Mouse (Mus musculus) limb, embryonic 13.5 days (tissue): Measurements from ENCODE around the gene Hoxa3. TPM values are rescaled to one million over a fixed set of nuclear protein-coding genes. Genes with fewer than 3 reads are reported as not detected.

Experiments
- ATAC-seq: fragments of 200-750 bp; cut with Nextera tagmentation; 2 replicates; pipeline ENCODE4 v1.8.0; 2017; ENCODE audit warnings: low read depth, moderate number of reproducible peaks, moderate TSS enrichment; ENCODE audit not compliant: low FRiP score
- H3K27ac ChIP-seq: fragments of 300-500 bp; sonication (generic); 2 replicates; pipeline ENCODE4 v1.5.1; 2015; ENCODE audit warnings: inconsistent platforms, mild to moderate bottlenecking, moderate library complexity
- H3K27me3 ChIP-seq: fragments of 300-500 bp; sonication (generic); 2 replicates; pipeline ENCODE4 v1.6.1; 2015; ENCODE audit warnings: mild to moderate bottlenecking, inconsistent platforms
- H3K36me3 ChIP-seq: fragments of 300-500 bp; sonication (generic); 2 replicates; pipeline ENCODE4 v1.6.1; 2015; ENCODE audit warnings: inconsistent platforms, mild to moderate bottlenecking, moderate library complexity
- H3K4me1 ChIP-seq: fragments of 300-500 bp; sonication (generic); 2 replicates; pipeline ENCODE4 v1.6.1; 2015; ENCODE audit warnings: inconsistent platforms
- H3K4me2 ChIP-seq: fragments of 300-500 bp; sonication (generic); replicated peaks from 2 replicates; pipeline ENCODE4 v1.6.1; 2015; ENCODE audit warnings: inconsistent platforms, mild to moderate bottlenecking, moderate library complexity
- H3K4me3 ChIP-seq: fragments of 300-500 bp; sonication (generic); 2 replicates; pipeline ENCODE4 v1.5.1; 2015; ENCODE audit warnings: moderate library complexity, mild to moderate bottlenecking, inconsistent platforms
- H3K9ac ChIP-seq: fragments of 300-500 bp; sonication (generic); 2 replicates; pipeline ENCODE4 v1.6.1; 2015; ENCODE audit warnings: mild to moderate bottlenecking, inconsistent platforms
- H3K9me3 ChIP-seq: fragments of 300-500 bp; sonication (generic); 2 replicates; pipeline ENCODE4 v1.6.1; 2016; ENCODE audit warnings: inconsistent platforms
- WGBS: fragments of 180-500 bp; shearing (Covaris S2); methylation state at CpG from one replicate; pipeline ENCODE4 v1.1.7; 2015; 5-methylcytosine and 5-hydroxymethylcytosine counted together
- polyA plus RNA-seq: library from polyadenylated mRNA; unstranded; fragments of >200 nt; fragmentation: Nextera tagmentation; extraction: Ambion mirVana; gene quantifications from 2 replicates; pipeline ENCODE4 v1.2.1, GENCODE M21; 2015

Gene Hoxa3
- polyA plus RNA-seq, 1 experiment from 2014 or later, result 5.9 TPM

DNA sequence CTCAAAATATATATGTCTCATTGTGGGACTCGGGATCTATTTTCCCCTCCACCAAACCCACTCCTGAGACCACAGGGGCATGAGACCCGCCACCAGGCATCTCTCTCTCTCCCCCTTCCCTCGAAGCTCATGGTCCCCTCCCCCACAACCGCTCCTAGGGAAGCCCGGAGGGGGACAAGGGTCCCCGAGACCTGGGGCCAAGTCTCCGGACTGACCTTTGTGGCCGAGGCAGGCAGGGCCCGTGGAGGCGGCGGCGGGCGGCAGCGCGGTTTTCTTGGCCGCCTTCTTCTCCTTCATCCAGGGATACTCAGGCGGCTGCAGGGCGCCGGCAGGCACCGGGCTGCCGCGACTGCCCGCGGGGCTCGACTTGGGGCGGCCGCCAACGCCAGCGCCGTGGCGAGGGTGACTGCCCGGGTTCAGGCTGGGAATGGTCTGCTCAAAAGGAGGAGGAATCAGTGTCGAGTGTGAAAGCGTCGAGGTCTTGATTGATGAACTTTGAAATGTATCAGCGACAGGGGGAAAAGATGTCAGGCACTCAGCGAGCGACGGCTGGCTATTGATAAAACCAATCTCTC, 49.0 kb downstream of the Hoxa3 start:
- peaks cover 90% of the 10 kb centered on the region for H3K27me3 ChIP-seq
- no peak for ATAC-seq
- peak overlapping the region; percentile 62 for H3K4me2 ChIP-seq
- WGBS, result 2% methylated on average over 38 of the region's 39 CpGs
- H3K4me3 ChIP-seq, result peak overlapping the region; percentile 36
- H3K4me1 ChIP-seq, result peaks cover 58% of the 10 kb centered on the region
- no peak overlapping the region for H3K27ac ChIP-seq
- peak overlapping the region; percentile 63; the same call in 1 of the 2 replicates for H3K9ac ChIP-seq
- H3K9me3 ChIP-seq, result no peaks in the 10 kb centered on the region
- H3K36me3 ChIP-seq, result no peaks in the 10 kb centered on the region

DNA sequence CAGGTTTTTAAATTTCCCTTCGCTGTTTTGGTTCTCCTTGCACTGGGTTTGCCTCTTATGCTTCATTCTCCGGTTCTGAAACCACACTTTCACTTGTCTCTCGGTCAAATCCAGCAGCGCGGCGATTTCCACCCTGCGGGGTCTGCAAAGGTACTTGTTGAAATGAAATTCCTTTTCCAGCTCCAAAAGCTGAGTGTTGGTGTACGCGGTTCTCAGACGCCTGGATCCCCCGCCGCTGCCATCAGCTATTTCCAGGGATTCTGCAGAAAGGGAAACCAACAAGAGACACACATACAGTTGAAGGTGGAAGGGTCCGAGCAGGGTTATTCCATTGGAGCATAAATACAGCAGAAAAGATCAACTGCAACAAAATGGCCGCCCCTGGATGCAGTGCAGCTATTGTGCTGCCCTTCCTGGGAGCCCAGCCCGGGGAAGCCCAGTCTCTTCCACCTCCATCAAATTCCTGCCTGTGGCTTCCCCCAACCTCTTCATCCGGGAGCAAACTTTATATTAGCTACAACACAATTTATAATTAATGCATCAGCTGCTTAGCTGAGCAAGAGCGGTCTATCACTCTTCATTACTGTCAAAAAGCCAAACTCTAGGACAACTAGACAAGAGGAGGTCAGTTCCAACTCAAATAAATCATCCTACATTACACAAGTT, 49.6 kb downstream of the Hoxa3 start:
- peaks cover 90% of the 10 kb centered on the region for H3K27me3 ChIP-seq
- no peaks in the 10 kb centered on the region for H3K36me3 ChIP-seq
- H3K4me3 ChIP-seq, result peak overlapping the region; percentile 36
- no peaks in the 10 kb centered on the region for H3K9me3 ChIP-seq
- H3K9ac ChIP-seq, result no peak overlapping the region
- H3K4me2 ChIP-seq, result peak overlapping the region; percentile 62
- no peak for ATAC-seq
- H3K4me1 ChIP-seq, result peaks cover 59% of the 10 kb centered on the region
- 17% methylated on average over 17 of the region's 17 CpGs for WGBS
- no peak overlapping the region for H3K27ac ChIP-seq

DNA sequence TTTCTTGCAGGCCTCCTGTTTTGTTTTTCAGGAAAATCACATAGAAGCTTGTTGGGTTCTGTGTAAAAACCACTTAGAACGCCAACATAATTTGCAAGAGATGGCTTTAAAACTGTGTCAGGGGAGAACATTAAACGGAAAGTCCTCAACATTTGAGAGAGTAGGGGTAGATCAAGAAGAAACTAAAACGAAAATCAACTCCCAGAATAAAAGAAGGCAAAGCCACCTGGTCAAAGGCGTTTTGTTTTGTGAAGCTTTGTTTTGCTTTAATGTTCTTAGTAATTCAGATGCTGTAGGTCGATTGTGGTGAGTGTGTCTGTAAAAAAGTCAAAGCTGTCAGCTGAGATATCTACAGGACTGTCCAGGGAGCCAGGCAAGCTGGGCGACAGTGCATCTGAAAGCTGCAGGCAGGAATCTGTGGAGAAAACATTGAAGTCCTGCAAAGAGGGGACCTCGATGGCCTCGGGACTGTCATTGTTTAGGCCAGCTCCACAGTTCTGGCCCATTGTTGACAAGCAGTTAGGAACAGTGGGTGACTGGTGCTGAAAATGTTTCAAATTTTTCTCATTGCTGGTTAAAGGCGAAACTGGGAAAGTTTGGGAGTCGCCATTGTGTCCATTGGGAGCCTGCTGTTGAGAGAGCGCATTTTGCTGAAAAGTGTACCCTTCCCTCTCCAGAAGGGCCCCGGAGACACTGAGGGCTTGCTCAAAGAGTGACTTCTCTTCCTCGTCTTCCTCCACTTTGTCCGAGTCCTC, 50.3 kb downstream of the Hoxa3 start:
- H3K9me3 ChIP-seq, result no peaks in the 10 kb centered on the region
- no peak overlapping the region for H3K27ac ChIP-seq
- peaks cover 59% of the 10 kb centered on the region for H3K4me1 ChIP-seq
- no peaks in the 10 kb centered on the region for H3K36me3 ChIP-seq
- 33% methylated on average over 14 of the region's 14 CpGs for WGBS
- H3K9ac ChIP-seq, result no peak overlapping the region
- H3K27me3 ChIP-seq, result peaks cover 87% of the 10 kb centered on the region
- peak overlapping the region; percentile 62 for H3K4me2 ChIP-seq
- H3K4me3 ChIP-seq, result peak overlapping the region; percentile 23
- no peak for ATAC-seq

DNA sequence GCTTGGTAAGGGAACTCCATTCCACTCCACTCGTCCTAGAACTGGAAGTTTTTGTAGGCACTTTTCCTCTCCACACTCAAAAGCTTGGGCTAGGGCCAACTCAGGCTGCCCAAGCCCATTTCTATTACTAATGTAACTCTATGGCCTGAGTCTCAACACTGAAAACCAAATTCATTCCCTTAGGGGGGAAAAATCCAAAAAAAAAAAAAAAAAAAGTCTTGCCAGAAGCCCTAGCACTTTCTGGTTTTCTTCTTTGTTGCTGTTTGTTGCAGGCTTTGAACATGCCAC, 51.1 kb downstream of the Hoxa3 start:
- Histone ChIP-seq H3K9me3 (no peaks in the 10 kb centered on the region), H3K27ac (no peak overlapping the region), H3K9ac (no peak overlapping the region), H3K27me3 (peaks cover 87% of the 10 kb centered on the region), H3K4me1 (peaks cover 63% of the 10 kb centered on the region), H3K4me2 (no peak overlapping the region), H3K4me3 (no peak overlapping the region), H3K36me3 (no peaks in the 10 kb centered on the region)
- no peak for ATAC-seq
- WGBS, result 37% methylated on average over 1 of the region's 1 CpGs

DNA sequence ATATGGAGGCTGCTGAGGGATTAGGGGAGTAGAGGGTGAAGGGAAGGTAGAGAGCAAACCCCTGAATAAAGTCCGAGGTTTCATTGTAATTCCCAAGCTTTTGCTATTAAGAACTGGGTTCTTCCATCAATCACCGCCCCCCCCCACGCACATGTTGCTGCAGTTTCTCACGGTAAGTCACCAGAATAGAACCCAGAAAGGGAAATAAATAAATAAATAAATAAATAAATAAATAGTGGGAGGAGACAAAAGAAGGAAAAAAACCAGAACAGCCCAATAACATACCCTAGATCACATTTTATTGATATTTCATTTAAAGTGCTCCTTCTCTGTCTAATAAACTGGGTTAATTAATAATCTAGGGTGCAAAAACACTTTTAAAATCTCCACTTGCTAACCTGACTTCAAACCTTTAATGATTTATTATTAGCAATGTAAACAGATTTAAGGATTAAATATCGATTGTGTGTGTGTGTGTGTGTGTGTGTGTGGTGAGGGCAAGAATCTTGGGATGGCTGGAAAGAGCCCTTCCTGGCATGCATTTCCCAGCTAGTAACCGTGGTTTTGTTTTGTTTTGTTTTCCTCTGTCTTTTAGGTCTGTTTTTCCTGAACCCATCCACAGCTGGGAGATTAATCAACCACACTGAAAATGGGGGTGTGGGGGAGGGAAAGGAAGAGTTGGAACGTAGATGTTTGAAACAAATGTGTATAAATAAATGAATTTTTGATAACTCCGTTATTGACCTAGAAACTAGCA, 51.6 kb downstream of the Hoxa3 start:
- Histone ChIP-seq H3K9ac (no peak overlapping the region), H3K27me3 (peaks cover 87% of the 10 kb centered on the region), H3K4me2 (peak overlapping the region; percentile 100), H3K4me1 (peaks cover 67% of the 10 kb centered on the region), H3K36me3 (no peaks in the 10 kb centered on the region), H3K9me3 (no peaks in the 10 kb centered on the region), H3K27ac (no peak overlapping the region), H3K4me3 (peak overlapping the region; percentile 72)
- no peak for ATAC-seq
- WGBS, result 23% methylated on average over 8 of the region's 8 CpGs

DNA sequence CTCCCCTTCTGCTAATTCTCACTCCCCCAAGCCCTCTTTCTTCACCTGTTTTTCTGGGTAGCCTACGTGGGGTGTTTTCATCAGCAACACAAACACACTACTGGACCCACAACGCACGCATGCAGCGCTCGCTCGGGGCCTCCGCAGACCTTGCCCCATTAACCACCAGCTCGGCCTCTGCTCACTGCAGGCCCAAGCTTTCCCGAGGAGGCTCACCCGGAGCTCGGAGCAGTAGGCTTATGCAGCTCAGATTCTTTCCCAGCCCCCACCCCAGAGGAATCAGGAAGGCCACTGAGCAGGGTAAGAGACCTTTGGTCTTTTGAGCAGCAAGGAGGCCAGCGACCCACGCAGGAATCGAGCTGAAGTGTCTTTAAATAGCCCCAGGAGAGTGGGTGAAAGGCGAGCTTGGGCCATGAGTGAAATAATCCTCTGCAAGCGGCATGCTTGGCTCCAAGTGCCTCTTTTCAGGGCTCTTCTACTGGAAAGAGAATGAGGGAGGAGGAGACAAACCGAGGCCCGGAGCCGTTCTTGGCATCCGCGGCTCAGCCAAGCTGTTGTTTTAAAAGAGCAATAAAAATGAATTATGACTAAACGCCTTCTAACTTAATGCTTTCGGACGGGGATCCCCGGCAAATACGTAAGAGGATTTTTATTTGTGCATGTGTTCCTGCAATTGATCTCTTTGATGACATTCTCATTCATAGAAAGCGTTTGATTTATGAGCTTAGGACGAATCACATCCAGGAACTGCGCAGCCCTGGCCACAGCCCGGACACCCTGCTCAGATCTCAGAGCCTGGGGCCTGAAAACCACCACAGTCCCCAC, 52.4 kb downstream of the Hoxa3 start:
- peak overlapping the region; percentile 72 for H3K4me3 ChIP-seq
- 3% methylated on average over 30 of the region's 30 CpGs for WGBS
- H3K27ac ChIP-seq, result no peak overlapping the region
- H3K27me3 ChIP-seq, result peaks cover 87% of the 10 kb centered on the region
- H3K4me2 ChIP-seq, result peak overlapping the region; percentile 100
- peak overlapping the region; percentile 31; the same call in 1 of the 2 replicates for H3K9ac ChIP-seq
- H3K36me3 ChIP-seq, result no peaks in the 10 kb centered on the region
- H3K9me3 ChIP-seq, result no peaks in the 10 kb centered on the region
- peaks cover 64% of the 10 kb centered on the region for H3K4me1 ChIP-seq
- ATAC-seq, result peak; percentile 21; the same call in 1 of the 2 replicates

DNA sequence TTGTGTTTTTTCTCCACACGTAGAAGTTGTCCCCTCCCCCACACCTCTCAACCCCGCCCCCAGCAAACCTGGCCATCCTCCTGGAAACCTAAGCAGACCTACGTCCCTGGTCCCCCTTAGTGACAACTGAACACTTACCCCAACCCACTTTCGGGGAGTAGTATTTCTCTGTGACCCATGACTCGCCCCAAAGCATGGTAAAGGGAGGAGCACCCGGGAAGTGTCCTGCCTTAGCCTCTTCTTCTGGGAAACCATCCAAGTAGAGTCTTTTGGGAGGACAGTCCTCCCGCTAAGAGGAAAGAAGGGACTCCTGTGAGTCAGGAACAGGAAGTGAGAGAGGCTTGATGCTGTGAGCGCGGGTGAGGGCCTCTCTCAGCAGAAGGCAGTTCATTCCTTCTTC, 53.2 kb downstream of the Hoxa3 start:
- WGBS, result 14% methylated on average over 9 of the region's 9 CpGs
- no peak for ATAC-seq
- H3K4me1 ChIP-seq, result peaks cover 59% of the 10 kb centered on the region
- no peaks in the 10 kb centered on the region for H3K36me3 ChIP-seq
- H3K27ac ChIP-seq, result no peak overlapping the region
- H3K4me3 ChIP-seq, result peak overlapping the region; percentile 72; the same call in 1 of the 2 replicates
- peaks cover 89% of the 10 kb centered on the region for H3K27me3 ChIP-seq
- peak overlapping the region; percentile 100 for H3K4me2 ChIP-seq
- H3K9me3 ChIP-seq, result no peaks in the 10 kb centered on the region
- H3K9ac ChIP-seq, result no peak overlapping the region

DNA sequence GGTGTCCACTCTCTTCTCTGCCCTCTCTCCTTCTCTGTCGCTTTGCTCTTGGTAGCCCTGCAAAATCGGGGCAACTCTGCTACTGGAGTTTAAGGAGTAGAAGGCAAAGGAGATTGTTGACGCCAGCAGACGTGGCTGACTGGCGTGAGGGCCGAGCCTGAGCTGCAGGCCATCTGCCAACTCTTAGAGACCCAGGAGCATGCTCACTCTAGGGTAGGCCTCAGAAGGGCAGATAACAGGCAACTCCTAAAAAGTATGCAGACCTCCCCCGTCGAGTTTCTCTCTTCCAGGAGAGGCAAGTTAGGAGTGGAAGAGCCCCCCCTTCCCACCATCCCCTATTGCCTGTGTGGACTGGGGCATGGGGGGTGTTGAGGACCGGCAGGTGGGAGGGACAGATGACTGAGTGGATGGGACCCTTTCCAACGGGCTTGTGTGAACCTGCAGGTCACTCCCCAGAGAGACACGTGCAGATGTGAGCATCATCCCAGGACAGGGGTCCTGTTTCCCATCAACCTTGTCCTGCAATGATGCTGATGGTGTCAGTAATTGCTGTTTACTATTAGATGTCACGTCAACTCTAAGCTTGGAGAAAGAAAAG, 53.9 kb downstream of the Hoxa3 start:
- peak overlapping the region; percentile 72 for H3K4me3 ChIP-seq
- ATAC-seq, result 0 out of 2 replicates have a peak, but pooled peaks have one; percentile 9
- H3K27ac ChIP-seq, result no peak overlapping the region
- H3K9ac ChIP-seq, result peak overlapping the region; percentile 67; the same call in 1 of the 2 replicates
- H3K9me3 ChIP-seq, result no peaks in the 10 kb centered on the region
- peaks cover 52% of the 10 kb centered on the region for H3K4me1 ChIP-seq
- H3K27me3 ChIP-seq, result peaks cover 89% of the 10 kb centered on the region
- 9% methylated on average over 12 of the region's 12 CpGs for WGBS
- no peaks in the 10 kb centered on the region for H3K36me3 ChIP-seq
- peak overlapping the region; percentile 100 for H3K4me2 ChIP-seq

DNA sequence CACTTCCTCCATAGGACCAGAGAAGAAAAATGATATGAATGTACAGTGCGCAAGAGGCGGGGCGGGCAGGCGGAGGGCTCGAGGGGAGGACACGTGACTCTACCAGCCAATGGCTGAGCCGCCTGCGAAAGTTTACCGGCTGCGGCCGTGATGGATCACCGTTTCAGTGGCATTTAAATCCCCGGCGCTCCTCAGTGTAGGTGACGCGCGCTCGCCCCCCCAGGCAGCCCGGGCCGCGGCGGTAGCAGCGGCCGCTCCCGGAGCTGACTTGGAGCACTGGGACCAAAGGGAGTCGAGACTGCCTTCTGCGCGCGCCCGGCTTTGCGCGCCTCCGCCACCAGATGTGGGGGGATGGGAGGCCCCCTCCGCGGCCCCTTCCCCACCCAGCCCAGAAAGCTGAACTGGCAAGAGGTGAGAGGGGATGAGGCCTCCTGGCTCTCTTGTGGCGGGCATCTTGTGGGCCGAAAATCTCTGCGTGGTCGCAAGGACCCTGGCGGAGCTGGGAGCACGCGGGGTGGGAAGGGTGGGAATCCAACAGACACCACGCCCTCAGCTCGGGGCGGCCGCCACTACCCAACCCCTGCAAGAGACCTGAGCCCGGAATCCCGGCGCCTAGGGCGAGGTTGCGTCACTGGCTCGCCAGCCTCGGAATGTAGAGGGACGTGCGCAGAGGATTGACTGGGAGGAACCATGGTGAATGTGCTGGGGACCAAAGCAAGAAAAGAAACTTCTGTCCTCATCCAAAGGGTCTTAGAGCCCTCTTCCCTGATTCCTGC, 54.7 kb downstream of the Hoxa3 start, which contains the start of gene Hoxa1:
Gene Hoxa1 (minus strand): TSS at position 42 of the 776 bp plus-strand sequence.
- Histone ChIP-seq H3K4me3 (peak within 1 kb of the TSS; percentile 72), H3K4me2 (peak within 1 kb of the TSS; percentile 100), H3K9me3 (no peaks in the 10 kb centered on the region), H3K9ac (peak within 1 kb of the TSS; percentile 67), H3K36me3 (no peaks in the 10 kb centered on the region), H3K4me1 (peaks cover 45% of the 10 kb centered on the region), H3K27me3 (peaks cover 89% of the 10 kb centered on the region), H3K27ac (peak within 1 kb of the TSS; percentile 10; the same call in 1 of the 2 replicates)
- under 1% methylated on average over 55 of the region's 55 CpGs for WGBS
- peak; percentile 84 for ATAC-seq

DNA sequence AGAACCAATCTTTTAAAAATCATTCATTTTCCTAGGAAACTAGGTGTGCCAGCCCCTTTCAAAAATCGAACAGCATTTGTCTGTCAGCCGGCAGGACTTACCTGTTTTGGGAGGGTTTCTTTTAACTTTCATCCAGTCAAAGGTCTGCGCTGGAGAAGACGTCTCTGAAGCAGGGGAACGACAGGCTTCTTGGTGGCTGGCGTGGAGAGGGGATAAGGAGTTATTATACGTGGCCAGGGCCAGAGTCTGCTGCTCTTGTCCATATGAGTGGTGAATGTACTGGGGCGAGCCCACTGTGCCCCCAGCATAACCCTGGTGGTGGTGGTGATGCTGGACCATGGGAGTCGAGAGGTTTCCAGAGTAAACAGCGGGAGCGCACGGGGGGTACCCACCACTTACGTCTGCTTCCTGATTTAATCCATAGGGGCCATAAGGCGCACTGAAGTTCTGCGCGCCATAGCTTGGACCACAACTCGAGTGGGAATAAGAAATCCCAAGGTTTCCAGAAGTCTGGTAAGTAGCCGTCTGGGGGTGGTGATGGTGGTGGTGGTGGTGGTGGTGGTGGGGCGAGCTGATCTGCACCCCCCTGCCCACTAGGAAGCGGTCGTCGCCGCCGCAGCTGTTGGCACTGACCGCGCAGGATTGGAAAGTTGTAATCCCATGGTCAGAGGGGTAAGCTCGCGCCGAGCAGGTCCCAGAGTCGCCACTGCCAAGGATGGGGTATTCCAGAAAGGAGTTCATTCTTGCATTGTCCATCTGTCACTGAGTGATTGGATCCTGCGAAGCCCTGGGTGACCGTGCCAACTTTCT, 55.5 kb downstream of the Hoxa3 start:
- H3K9ac ChIP-seq, result no peak overlapping the region
- H3K27me3 ChIP-seq, result peaks cover 89% of the 10 kb centered on the region
- H3K4me2 ChIP-seq, result peak overlapping the region; percentile 100

More for the DNA sequence above, 55.5 kb downstream of the Hoxa3 start:
- ATAC-seq, result no peak
- Histone ChIP-seq H3K9me3 (no peaks in the 10 kb centered on the region), H3K36me3 (no peaks in the 10 kb centered on the region), H3K27ac (no peak overlapping the region), H3K4me3 (peak overlapping the region; percentile 72), H3K4me1 (peaks cover 38% of the 10 kb centered on the region)
- WGBS, result under 1% methylated on average over 32 of the region's 32 CpGs
